Mouse (Mus musculus) colon, adult 2 months (tissue): Measurements from ENCODE around the gene Prrt1. TPM values are rescaled to one million over a fixed set of nuclear protein-coding genes. Genes with fewer than 3 reads are reported as not detected.

Experiments used
- polyA plus RNA-seq: library from polyadenylated mRNA; depleted of rRNA; stranded (reverse); fragments of >200 nt; gene quantifications from 2 replicates; pipeline ENCODE4 v1.2.3, GENCODE M21; 2012; rRNA removed

Prrt1 gene
- polyA plus RNA-seq, result 6.9 and 8.9 TPM in 2 replicates

GRCm38 (mm10) chr17:34629221-34629751 lies at the start of gene Prrt1:
Gene Prrt1, plus strand, starts transcription at chr17:34629533.

GRCm38 (mm10) chr17:34589681-34590101 lies 39.6 kb upstream of the Prrt1 start, which contains the start of gene Gpsm3:
Gene Gpsm3, plus strand, starts transcription at chr17:34589806.

DNA sequence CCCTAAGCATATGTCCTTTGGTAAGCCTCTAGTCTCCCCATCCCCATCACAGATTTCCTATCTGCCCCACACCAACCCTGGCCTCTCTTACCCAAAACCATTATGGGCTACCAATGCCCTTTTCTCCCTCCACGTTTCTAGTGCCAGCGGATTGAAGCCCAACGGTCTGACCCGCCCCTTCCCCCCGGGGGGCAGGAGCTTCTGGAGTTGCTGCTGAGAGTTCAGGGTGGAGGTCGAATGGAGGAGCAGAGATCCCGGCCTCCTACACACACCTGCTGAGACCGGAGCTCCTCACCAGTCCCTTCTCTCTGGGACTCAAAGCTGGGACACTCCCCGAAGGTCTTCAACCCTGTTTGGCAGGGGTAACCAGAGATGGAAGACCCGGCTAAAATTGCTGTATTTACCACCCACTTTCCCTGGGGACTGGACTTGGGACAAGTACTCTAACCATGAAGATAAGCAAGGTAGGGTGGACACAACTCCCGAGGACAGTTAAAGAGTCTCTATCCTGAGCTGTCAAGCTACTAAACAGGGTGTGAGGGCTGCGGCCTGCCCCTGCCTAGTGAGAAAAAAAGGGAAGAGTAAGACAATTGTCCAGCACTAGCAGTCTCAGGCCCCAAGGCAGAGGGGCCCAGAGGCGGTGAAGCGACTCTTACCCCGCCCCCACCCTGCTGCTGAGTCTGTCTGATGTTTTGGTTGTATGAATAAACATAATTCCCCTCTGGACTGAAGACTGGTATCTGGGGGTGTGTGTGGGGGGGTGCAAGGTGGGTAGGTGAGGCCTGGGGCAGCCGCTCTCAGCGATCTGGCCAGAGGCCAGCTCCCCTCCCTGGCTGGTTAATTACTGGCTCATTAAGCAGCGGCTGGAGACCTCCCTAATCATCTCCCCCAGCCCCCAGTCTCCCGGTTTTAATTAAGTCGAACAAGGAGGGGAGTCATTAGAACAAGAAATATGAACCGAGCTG lies 38.0 kb upstream of the Prrt1 start, which contains the start of gene Pbx2:
Gene Pbx2 (plus strand): TSS at position 238 of the 965 bp plus-strand sequence.

GRCm38 (mm10) chr17:34597566-34598095 lies 31.7 kb upstream of the Prrt1 start, which contains the start of gene Ager:
Gene Ager, plus strand, starts transcription at chr17:34597862.

GRCm38 (mm10) chr17:34603375-34604060 lies 25.8 kb upstream of the Prrt1 start, which contains the start of gene Rnf5:
Gene Rnf5, minus strand, starts transcription at chr17:34603690.

DNA sequence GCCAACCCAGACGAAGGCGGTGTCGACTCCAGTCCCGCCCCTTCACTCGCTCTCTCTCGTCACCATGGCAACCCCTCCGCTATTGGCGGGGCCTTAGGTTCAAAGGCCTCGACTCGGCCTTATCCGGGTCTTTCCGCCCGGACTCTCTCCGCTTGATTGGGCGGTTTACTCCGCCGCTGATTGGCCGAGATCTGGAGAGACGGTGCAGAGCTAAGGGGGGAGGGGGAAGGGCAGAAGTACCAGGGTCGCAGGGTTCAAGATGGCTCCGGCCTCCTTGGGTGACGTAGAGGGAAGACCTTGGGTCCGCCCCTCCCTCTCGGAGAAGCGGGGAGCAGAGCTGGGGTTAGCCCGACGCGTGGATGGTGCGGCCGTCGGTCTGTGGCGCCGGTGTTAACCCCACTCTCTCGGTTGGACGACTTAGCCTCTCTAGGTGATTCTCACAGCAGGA lies 25.2 kb upstream of the Prrt1 start, which contains the start of gene Agpat1:
Gene Agpat1 (plus strand): TSS at position 202 of the 448 bp plus-strand sequence.

GRCm38 (mm10) chr17:34615871-34616270 lies 13.5 kb upstream of the Prrt1 start, which contains the start of gene Egfl8:
Gene Egfl8, minus strand, starts transcription at chr17:34615971.

GRCm38 (mm10) chr17:34627943-34628643 lies 1.2 kb upstream of the Prrt1 start, which contains the start of gene Ppt2:
Gene Ppt2, minus strand, starts transcription at chr17:34628510.

DNA sequence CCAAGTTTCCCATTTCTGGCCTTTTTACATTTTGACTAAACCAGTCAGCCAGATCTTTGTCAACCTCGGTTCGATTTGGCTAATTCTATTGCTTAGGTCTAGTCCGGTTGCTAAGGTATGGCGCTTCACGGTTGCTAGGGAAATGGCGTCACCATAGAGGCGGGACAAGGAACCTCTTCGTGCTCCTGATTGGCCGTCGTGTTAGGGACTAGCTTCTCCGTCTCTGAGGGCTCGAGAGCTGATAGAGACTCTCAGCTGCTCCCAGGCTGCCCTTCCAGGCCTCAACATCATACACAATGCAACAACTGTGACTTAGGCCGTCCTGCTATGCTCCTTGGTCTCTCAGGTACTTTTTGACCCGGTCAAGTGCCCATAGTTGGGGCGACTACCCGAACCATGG lies 15.3 kb downstream of the Prrt1 start, which contains the start of gene Fkbpl:
Gene Fkbpl (plus strand): TSS at position 157 of the 400 bp plus-strand sequence.

DNA sequence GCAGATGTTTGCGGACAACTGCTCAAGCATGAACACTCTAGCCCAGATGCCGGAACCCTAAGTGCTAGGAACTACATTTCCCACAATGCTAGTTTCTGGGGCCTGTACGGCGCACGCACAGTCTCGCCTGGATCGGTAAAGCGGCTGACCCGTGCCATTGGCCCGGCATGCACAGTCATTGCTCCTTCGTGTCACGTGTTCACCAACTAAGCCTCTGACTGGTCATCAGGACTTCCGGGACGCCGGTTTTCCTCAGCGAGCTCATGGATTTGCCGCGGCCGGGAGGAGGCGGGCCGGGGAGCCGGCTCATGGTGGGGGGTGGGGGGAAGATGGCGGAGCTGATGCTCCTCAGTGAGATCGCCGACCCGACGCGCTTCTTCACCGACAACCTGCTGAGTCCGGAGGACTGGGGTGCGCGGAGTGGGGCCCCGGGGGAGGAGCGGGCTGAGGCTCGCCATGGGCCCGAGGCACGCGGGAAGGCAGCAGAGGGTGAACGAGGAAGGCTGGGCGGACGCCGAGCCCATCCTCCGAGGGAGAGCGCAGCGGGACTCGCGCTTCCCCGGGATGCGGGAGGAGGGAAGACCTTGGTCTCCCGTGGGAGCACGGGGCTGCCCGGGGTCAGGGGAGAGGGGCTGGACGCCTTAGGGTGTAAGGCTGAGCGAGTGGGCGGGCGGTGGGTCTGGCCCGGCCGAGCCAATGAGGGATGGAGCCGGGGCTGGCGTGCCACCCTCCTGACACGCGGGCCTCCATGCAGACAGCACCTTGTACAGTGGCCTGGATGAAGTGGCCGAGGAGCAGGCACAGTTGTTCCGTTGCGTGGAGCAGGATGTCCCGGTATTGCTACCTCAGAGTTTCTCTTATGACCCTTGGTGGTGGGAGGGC lies 17.8 kb downstream of the Prrt1 start, which contains the start of gene Atf6b:
Gene Atf6b (plus strand): TSS at position 241 of the 882 bp plus-strand sequence.

DNA sequence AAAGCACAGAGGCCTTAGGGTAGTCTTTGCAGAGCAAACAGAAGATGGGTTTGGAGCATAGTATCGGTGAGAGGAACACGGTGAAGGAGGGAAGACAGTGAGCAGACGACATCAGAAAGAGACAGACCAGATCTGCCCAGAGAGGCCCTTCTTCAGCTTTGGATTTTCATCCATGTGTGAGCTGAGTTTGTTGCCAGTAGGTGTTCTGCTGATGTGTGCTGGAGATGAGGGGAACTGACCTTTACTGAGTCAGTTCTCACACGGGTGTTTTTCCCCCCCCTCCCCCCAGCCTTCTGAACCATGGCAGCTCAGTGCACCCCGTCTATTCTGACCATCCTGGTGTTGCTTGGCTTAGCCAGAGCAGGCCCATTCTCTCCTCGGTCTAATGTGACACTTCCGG lies 40.9 kb downstream of the Prrt1 start, which contains the start of gene Tnxb:
Gene Tnxb (plus strand): TSS at position 301 of the 400 bp plus-strand sequence.

Other genes starting within 250 kb of the Prrt1 start
- 0.16 and 0.50 TPM in 2 replicates for gene BC051142, start 230.7 kb upstream of the Prrt1 start, polyA plus RNA-seq
- gene Btnl4, start 152.2 kb upstream of the Prrt1 start, polyA plus RNA-seq, result 30.1 and 33.4 TPM in 2 replicates
- gene Btnl6, start 112.2 kb upstream of the Prrt1 start, polyA plus RNA-seq, result 19.2 and 24.2 TPM in 2 replicates
- 21.6 and 28.1 TPM in 2 replicates for gene Notch4, start 65.3 kb upstream of the Prrt1 start, polyA plus RNA-seq
- 7.0 and 8.0 TPM in 2 replicates for gene Gpsm3, start 39.7 kb upstream of the Prrt1 start, polyA plus RNA-seq
- gene Pbx2, start 38.3 kb upstream of the Prrt1 start, polyA plus RNA-seq, result 61.4 and 62.5 TPM in 2 replicates
- 2.2 and 2.4 TPM in 2 replicates for gene Ager, start 31.7 kb upstream of the Prrt1 start, polyA plus RNA-seq
- 91.2 and 137 TPM in 2 replicates for gene Rnf5, start 25.8 kb upstream of the Prrt1 start, polyA plus RNA-seq
- gene Agpat1, start 25.3 kb upstream of the Prrt1 start, polyA plus RNA-seq, result 343 and 453 TPM in 2 replicates
- gene Egfl8, start 13.6 kb upstream of the Prrt1 start, polyA plus RNA-seq, result 3.5 and 4.3 TPM in 2 replicates
- gene Ppt2, start 1.0 kb upstream of the Prrt1 start, polyA plus RNA-seq, result 44.8 and 48.2 TPM in 2 replicates
- 4.6 and 5.3 TPM in 2 replicates for gene Fkbpl, start 15.2 kb downstream of the Prrt1 start, polyA plus RNA-seq
- 93.5 and 97.8 TPM in 2 replicates for gene Atf6b, start 17.6 kb downstream of the Prrt1 start, polyA plus RNA-seq
- 56.6 TPM in 2 replicates for gene Tnxb, start 41.0 kb downstream of the Prrt1 start, polyA plus RNA-seq
- 24.3 and 25.4 TPM in 2 replicates for gene C4b, start 114.3 kb downstream of the Prrt1 start, polyA plus RNA-seq
- gene Cyp21a1, start 175.0 kb downstream of the Prrt1 start, polyA plus RNA-seq, result not detected in 2 replicates
- gene Stk19, start 207.4 kb downstream of the Prrt1 start, polyA plus RNA-seq, result 50.0 and 62.6 TPM in 2 replicates
- 65.2 and 67.7 TPM in 2 replicates for gene Dxo, start 207.5 kb downstream of the Prrt1 start, polyA plus RNA-seq
- gene Skiv2l, start 220.7 kb downstream of the Prrt1 start, polyA plus RNA-seq, result 94.8 and 130 TPM in 2 replicates
- 22.3 and 23.8 TPM in 2 replicates for gene Nelfe, start 220.9 kb downstream of the Prrt1 start, polyA plus RNA-seq
- gene Cfb, start 233.0 kb downstream of the Prrt1 start, polyA plus RNA-seq, result 28.6 and 30.9 TPM in 2 replicates
- gene Zbtb12, start 249.9 kb downstream of the Prrt1 start, polyA plus RNA-seq, result 7.3 and 7.9 TPM in 2 replicates